Mouse (Mus musculus): ENCODE data around the gene Lgals4. TPM values are rescaled to one million over a fixed set of nuclear protein-coding genes. Genes with fewer than 3 reads are reported as not detected.

The Lgals4 gene
- total RNA-seq (2014; rRNA removed) (9.5 and 11.0 TPM in 2 replicates), polyA plus RNA-seq (2012; rRNA removed) (7.9 and 16.4 TPM in 2 replicates)

- DNase-seq (ENCODE audit: extremely low read depth, low read depth, low spot score): no peak
- WGBS: 92% methylated on average over 6 of the region's 6 CpGs
- no peak within 1 kb of the TSS for H3K9ac ChIP-seq (ENCODE audit: low read depth, low read length)
- no peaks in the 10 kb centered on the region for H3K79me2 ChIP-seq (ENCODE audit: control insufficient read depth, insufficient read depth, low read length)
- H3K27me3 ChIP-seq (ENCODE audit: control insufficient read depth, insufficient read depth, low read length): no peaks in the 10 kb centered on the region
- H3K36me3 ChIP-seq (ENCODE audit: control insufficient read depth, insufficient read depth, low read length): peaks cover 31% of the 10 kb centered on the region
- H3K4me3 ChIP-seq (ENCODE audit: insufficient read depth, low read depth, low read length): no peak within 1 kb of the TSS
- peaks cover 18% of the 10 kb centered on the region for H3K4me1 ChIP-seq (ENCODE audit: control insufficient read depth, insufficient read depth, low read length)
- no peak within 1 kb of the TSS for H3K27ac ChIP-seq (replicated peaks; ENCODE audit: insufficient read depth, low read depth, low read length)
- TF ChIP-seq CTCF (IDR thresholded peaks at IDR 0.05; ENCODE audit: low read depth, low read length) (no peak), POLR2A (IDR thresholded peaks at IDR 0.05; ENCODE audit: extremely low read depth, insufficient read depth, low read length) (no peak)
These were observed at the start of gene Lgals4 for GRCm38 (mm10) chr7:28833723-28834347. Lgals4 (plus strand) TSS chr7:28833854.

- DNase-seq (ENCODE audit: extremely low read depth, low read depth, low spot score): no peak
- H3K4me3 ChIP-seq (ENCODE audit: insufficient read depth, low read depth, low read length): no peak overlapping the region
- H3K27me3 ChIP-seq (ENCODE audit: control insufficient read depth, insufficient read depth, low read length): no peaks in the 10 kb centered on the region
- H3K9ac ChIP-seq (ENCODE audit: low read depth, low read length): no peak overlapping the region
- no peak for TF ChIP-seq CTCF (IDR thresholded peaks at IDR 0.05; ENCODE audit: low read depth, low read length)
- no peak for TF ChIP-seq POLR2A (IDR thresholded peaks at IDR 0.05; ENCODE audit: extremely low read depth, insufficient read depth, low read length)
- H3K4me1 ChIP-seq (ENCODE audit: control insufficient read depth, insufficient read depth, low read length): no peaks in the 10 kb centered on the region
- H3K27ac ChIP-seq (replicated peaks; ENCODE audit: insufficient read depth, low read depth, low read length): no peak overlapping the region
- H3K36me3 ChIP-seq (ENCODE audit: control insufficient read depth, insufficient read depth, low read length): no peaks in the 10 kb centered on the region; the same call in 1 of the 2 replicates
- no peaks in the 10 kb centered on the region for H3K79me2 ChIP-seq (ENCODE audit: control insufficient read depth, insufficient read depth, low read length)
- 88% methylated on average over 5 of the region's 5 CpGs for WGBS
These were observed 48.5 kb upstream of the Lgals4 start for GRCm38 (mm10) chr7:28785161-28785560.

- Histone ChIP-seq H3K4me1 (ENCODE audit: control insufficient read depth, insufficient read depth, low read length) (no peaks in the 10 kb centered on the region), H3K27me3 (ENCODE audit: control insufficient read depth, insufficient read depth, low read length) (no peaks in the 10 kb centered on the region), H3K4me3 (ENCODE audit: insufficient read depth, low read depth, low read length) (no peak overlapping the region), H3K79me2 (ENCODE audit: control insufficient read depth, insufficient read depth, low read length) (no peaks in the 10 kb centered on the region), H3K27ac (replicated peaks; ENCODE audit: insufficient read depth, low read depth, low read length) (no peak overlapping the region), H3K9ac (ENCODE audit: low read depth, low read length) (no peak overlapping the region), H3K36me3 (ENCODE audit: control insufficient read depth, insufficient read depth, low read length) (no peaks in the 10 kb centered on the region; the same call in 1 of the 2 replicates)
- 97% methylated on average over 9 of the region's 9 CpGs for WGBS
- TF ChIP-seq CTCF (IDR thresholded peaks at IDR 0.05; ENCODE audit: low read depth, low read length) (no peak), POLR2A (IDR thresholded peaks at IDR 0.05; ENCODE audit: extremely low read depth, insufficient read depth, low read length) (no peak)
- no peak for DNase-seq (ENCODE audit: extremely low read depth, low read depth, low spot score)
These were observed 45.8 kb upstream of the Lgals4 start for GRCm38 (mm10) chr7:28787884-28788283.

- WGBS: 74% methylated on average over 5 of the region's 5 CpGs
- DNase-seq (ENCODE audit: extremely low read depth, low read depth, low spot score): no peak
- Histone ChIP-seq H3K4me3 (ENCODE audit: insufficient read depth, low read depth, low read length) (peak within 1 kb of the TSS; percentile 38), H3K4me1 (ENCODE audit: control insufficient read depth, insufficient read depth, low read length) (no peaks in the 10 kb centered on the region), H3K27me3 (ENCODE audit: control insufficient read depth, insufficient read depth, low read length) (no peaks in the 10 kb centered on the region), H3K79me2 (ENCODE audit: control insufficient read depth, insufficient read depth, low read length) (no peaks in the 10 kb centered on the region), H3K36me3 (ENCODE audit: control insufficient read depth, insufficient read depth, low read length) (no peaks in the 10 kb centered on the region; the same call in 1 of the 2 replicates), H3K27ac (replicated peaks; ENCODE audit: insufficient read depth, low read depth, low read length) (no peak within 1 kb of the TSS), H3K9ac (ENCODE audit: low read depth, low read length) (no peak within 1 kb of the TSS)
- TF ChIP-seq CTCF (IDR thresholded peaks at IDR 0.05; ENCODE audit: low read depth, low read length) (no peak), POLR2A (IDR thresholded peaks at IDR 0.05; ENCODE audit: extremely low read depth, insufficient read depth, low read length) (no peak)
These were observed 45.1 kb upstream of the Lgals4 start, which contains the start of gene Rinl for GRCm38 (mm10) chr7:28788307-28789195. Rinl (plus strand) TSS chr7:28788969.

GRCm38 (mm10) chr7:28789235-28789634 lies 44.4 kb upstream of the Lgals4 start:
- H3K9ac ChIP-seq (ENCODE audit: low read depth, low read length): no peak overlapping the region
- no peaks in the 10 kb centered on the region; the same call in 1 of the 2 replicates for H3K36me3 ChIP-seq (ENCODE audit: control insufficient read depth, insufficient read depth, low read length)
- no peak for DNase-seq (ENCODE audit: extremely low read depth, low read depth, low spot score)
- TF ChIP-seq CTCF (IDR thresholded peaks at IDR 0.05; ENCODE audit: low read depth, low read length) (no peak), POLR2A (IDR thresholded peaks at IDR 0.05; ENCODE audit: extremely low read depth, insufficient read depth, low read length) (no peak)
- no peak overlapping the region; the same call in 1 of the 2 replicates for H3K4me3 ChIP-seq (ENCODE audit: insufficient read depth, low read depth, low read length)
- no peaks in the 10 kb centered on the region for H3K4me1 ChIP-seq (ENCODE audit: control insufficient read depth, insufficient read depth, low read length)
- H3K27ac ChIP-seq (replicated peaks; ENCODE audit: insufficient read depth, low read depth, low read length): no peak overlapping the region
- H3K79me2 ChIP-seq (ENCODE audit: control insufficient read depth, insufficient read depth, low read length): no peaks in the 10 kb centered on the region
- no peaks in the 10 kb centered on the region for H3K27me3 ChIP-seq (ENCODE audit: control insufficient read depth, insufficient read depth, low read length)
- WGBS: 95% methylated on average over 3 of the region's 3 CpGs

All from liver, adult 2 months (tissue).